Mouse (Mus musculus) induced T-regulatory cell, adult 2 months (primary cell): Measurements from ENCODE around the gene Zmym2.

Experiments
- DNase-seq: peaks from one replicate; pipeline ENCODE4 v3.0.0-alpha.2; 2012; ENCODE audit warnings: low read depth

The Zmym2 gene

GRCm38 (mm10) chr14:56918532-56918931 lies 32.1 kb downstream of the Zmym2 start:
- no peak for DNase-seq

GRCm38 (mm10) chr14:56935481-56935880 lies 49.0 kb downstream of the Zmym2 start:
- DNase-seq = no peak

- DNase-seq = no peak
Measured at GRCm38 (mm10) chr14:56939903-56940302, 53.5 kb downstream of the Zmym2 start.

- DNase-seq = no peak
Measured at GRCm38 (mm10) chr14:56952928-56953327, 66.5 kb downstream of the Zmym2 start.

- no peak for DNase-seq
Measured at GRCm38 (mm10) chr14:56954393-56954792, 67.9 kb downstream of the Zmym2 start.

- DNase-seq = peak; percentile 60
Measured at GRCm38 (mm10) chr14:56963969-56964734, 77.7 kb downstream of the Zmym2 start.

- DNase-seq = no peak
Measured at GRCm38 (mm10) chr14:56969653-56970052, 83.2 kb downstream of the Zmym2 start.

GRCm38 (mm10) chr14:56970160-56970559 lies 83.7 kb downstream of the Zmym2 start:
- DNase-seq = no peak

GRCm38 (mm10) chr14:56978045-56978655 lies 91.7 kb downstream of the Zmym2 start:
- no peak for DNase-seq

- no peak for DNase-seq
Measured at GRCm38 (mm10) chr14:56988621-56989020, 102.2 kb downstream of the Zmym2 start.
